Mouse (Mus musculus) heart, postnatal 0 days (tissue): ENCODE data around the gene Sprr4. TPM values are rescaled to one million over a fixed set of nuclear protein-coding genes. Genes with fewer than 3 reads are reported as not detected.

Experiments
- ATAC-seq: fragments of 200-750 bp; cut with Nextera tagmentation; 2 replicates; pipeline ENCODE4 v1.8.0; 2017; ENCODE audit warnings: low read depth, moderate number of reproducible peaks, moderate library complexity; ENCODE audit not compliant: insufficient read depth
- DNase-seq: peaks from one replicate; pipeline ENCODE4 v3.0.0-alpha.2; 2016; ENCODE audit warnings: low spot score
- H3K27ac ChIP-seq: fragments of 300-500 bp; sonication (generic); 2 replicates; pipeline ENCODE4 v1.5.1; 2014; ENCODE audit warnings: low read depth, mild to moderate bottlenecking
- H3K27me3 ChIP-seq: fragments of 300-500 bp; sonication (generic); 2 replicates; pipeline ENCODE4 v1.6.1; 2014; ENCODE audit warnings: low read length, mixed read lengths; ENCODE audit not compliant: control insufficient read depth, insufficient read depth
- H3K36me3 ChIP-seq: fragments of 300-500 bp; sonication (generic); replicated peaks from 2 replicates; pipeline ENCODE4 v1.6.1; 2014; ENCODE audit warnings: low read length, mixed read lengths; ENCODE audit not compliant: control insufficient read depth, insufficient read depth
- H3K4me1 ChIP-seq: fragments of 300-500 bp; sonication (generic); 2 replicates; pipeline ENCODE4 v1.6.1; 2014; ENCODE audit warnings: antibody characterized with exemption; ENCODE audit not compliant: control insufficient read depth, insufficient read depth
- H3K4me2 ChIP-seq: fragments of 300-500 bp; sonication (generic); 2 replicates; pipeline ENCODE4 v1.6.1; 2014; ENCODE audit warnings: low read depth, mild to moderate bottlenecking, low read length, moderate library complexity
- H3K4me3 ChIP-seq: fragments of 300-500 bp; sonication (generic); 2 replicates; pipeline ENCODE4 v1.5.1; 2014; ENCODE audit warnings: low read depth, low read length
- H3K9ac ChIP-seq: fragments of 300-500 bp; sonication (generic); replicated peaks from 2 replicates; pipeline ENCODE4 v1.6.1; 2014; ENCODE audit warnings: low read depth, low read length, mixed read lengths
- H3K9me3 ChIP-seq: fragments of 300-500 bp; sonication (generic); replicated peaks from 2 replicates; pipeline ENCODE4 v1.6.1; 2016; ENCODE audit warnings: low read length; ENCODE audit not compliant: control insufficient read depth
- CTCF ChIP-seq: IDR thresholded peaks from 2 replicates; pipeline ENCODE4 v1.5.1; 2016; ENCODE audit warnings: antibody characterized with exemption, control low read depth, low read depth
- EP300 ChIP-seq: IDR thresholded peaks from 2 replicates; pipeline ENCODE4 v1.6.1; 2016; ENCODE audit warnings: antibody characterized with exemption, low read depth
- WGBS: fragments of 180-500 bp; shearing (Covaris S2); extraction: QIAGEN DNeasy Blood & Tissue Kit; methylation state at CpG from one replicate; pipeline ENCODE4 v1.1.7; 2014; 5-methylcytosine and 5-hydroxymethylcytosine counted together
- polyA plus RNA-seq: library from polyadenylated mRNA; unstranded; fragments of >200 nt; fragmentation: Nextera tagmentation; extraction: Ambion mirVana; gene quantifications from 2 replicates; pipeline ENCODE4 v1.2.1, GENCODE M21; 2015
- total RNA-seq: library from RNA; depleted of rRNA; stranded (reverse); fragments of >200 nt; gene quantifications from 2 replicates; pipeline ENCODE4 v1.2.3, GENCODE M21; 2014; ENCODE audit warnings: low replicate concordance; rRNA removed

The Sprr4 gene
- total and polyA plus RNA-seq, 2 experiments from 2014 or later, result not detected

GRCm38 (mm10) chr3:92458620-92459019 lies 41.7 kb downstream of the Sprr4 start, which contains the start of gene Sprr3:
Gene Sprr3 (minus strand): TSS chr3:92458720.
- 55% methylated on average over 2 of the region's 2 CpGs for WGBS
- no peak within 1 kb of the TSS for H3K9ac ChIP-seq

GRCm38 (mm10) chr3:92455151-92455550 lies 45.1 kb downstream of the Sprr4 start:
- Histone ChIP-seq H3K36me3 (no peaks in the 10 kb centered on the region), H3K27ac (no peak overlapping the region), H3K4me2 (no peak overlapping the region), H3K4me1 (no peaks in the 10 kb centered on the region), H3K9me3 (no peaks in the 10 kb centered on the region), H3K4me3 (no peak overlapping the region), H3K9ac (no peak overlapping the region), H3K27me3 (no peaks in the 10 kb centered on the region)
- WGBS, result 51% methylated on average over 5 of the region's 5 CpGs
- no peak for TF ChIP-seq CTCF
- TF ChIP-seq EP300, result no peak
- ATAC-seq (no peak), DNase-seq (no peak)

More at GRCm38 (mm10) chr3:92458620-92459019, 41.7 kb downstream of the Sprr4 start, which contains the start of gene Sprr3:
- DNase-seq (no peak), ATAC-seq (no peak)
- no peak within 1 kb of the TSS for H3K4me3 ChIP-seq
- H3K4me2 ChIP-seq, result no peak within 1 kb of the TSS
- H3K27me3 ChIP-seq, result no peaks in the 10 kb centered on the region
- H3K9me3 ChIP-seq, result no peaks in the 10 kb centered on the region
- TF ChIP-seq EP300, result no peak
- no peaks in the 10 kb centered on the region for H3K4me1 ChIP-seq
- no peaks in the 10 kb centered on the region for H3K36me3 ChIP-seq
- no peak within 1 kb of the TSS for H3K27ac ChIP-seq

Other genes starting within 250 kb of the Sprr4 start
- gene Sprr2a3, start 215.1 kb downstream of the Sprr4 start, total RNA-seq, result 2.1 and 7.9 TPM in 2 replicates
- 0.34 and 0.72 TPM in 2 replicates for gene Sprr2a3, start 215.1 kb downstream of the Sprr4 start, polyA plus RNA-seq
- gene Sprr2b, start 183.9 kb downstream of the Sprr4 start, total RNA-seq, result not detected in 2 replicates
- 0.20 TPM in 1 of 2 replicates, not detected in the other for gene Sprr2b, start 183.9 kb downstream of the Sprr4 start, polyA plus RNA-seq
- not detected in 2 replicates for gene Sprr2d, start 161.4 kb downstream of the Sprr4 start, total RNA-seq
- gene Sprr2d, start 161.4 kb downstream of the Sprr4 start, polyA plus RNA-seq, result not detected in 2 replicates
- not detected in 2 replicates for gene Sprr2e, start 148.3 kb downstream of the Sprr4 start, total RNA-seq
- not detected in 2 replicates for gene Sprr2e, start 148.3 kb downstream of the Sprr4 start, polyA plus RNA-seq
- gene Sprr2f, start 135.3 kb downstream of the Sprr4 start, total RNA-seq, result not detected in 2 replicates
- not detected in 2 replicates for gene Sprr2f, start 135.3 kb downstream of the Sprr4 start, polyA plus RNA-seq
- not detected in 2 replicates for gene Sprr2h, start 114.8 kb downstream of the Sprr4 start, total RNA-seq
- gene Sprr2h, start 114.8 kb downstream of the Sprr4 start, polyA plus RNA-seq, result not detected in 2 replicates
- gene Sprr2i, start 92.5 kb downstream of the Sprr4 start, total RNA-seq, result not detected in 2 replicates
- gene Sprr2i, start 92.5 kb downstream of the Sprr4 start, polyA plus RNA-seq, result not detected in 2 replicates
- not detected in 2 replicates for gene Sprr2j-ps, start 82.4 kb downstream of the Sprr4 start, total RNA-seq
- gene Sprr2j-ps, start 82.4 kb downstream of the Sprr4 start, polyA plus RNA-seq, result not detected in 2 replicates
- 1.3 and 2.1 TPM in 2 replicates for gene Gm9774, start 71.1 kb downstream of the Sprr4 start, total RNA-seq
- gene Gm9774, start 71.1 kb downstream of the Sprr4 start, polyA plus RNA-seq, result 5.9 and 6.2 TPM in 2 replicates
- not detected in 2 replicates for gene Sprr2k, start 67.9 kb downstream of the Sprr4 start, total RNA-seq
- not detected in 2 replicates for gene Sprr2k, start 67.9 kb downstream of the Sprr4 start, polyA plus RNA-seq
- not detected in 2 replicates for gene Sprr1b, start 61.7 kb downstream of the Sprr4 start, total RNA-seq
- not detected in 2 replicates for gene Sprr1b, start 61.7 kb downstream of the Sprr4 start, polyA plus RNA-seq
- not detected in 2 replicates for gene Sprr3, start 41.8 kb downstream of the Sprr4 start, total RNA-seq
- gene Sprr3, start 41.8 kb downstream of the Sprr4 start, polyA plus RNA-seq, result not detected in 2 replicates
- 44.3 TPM in 1 of 2 replicates, not detected in the other for gene Sprr1a, start 14.6 kb downstream of the Sprr4 start, total RNA-seq
- 0.19 TPM in 2 replicates for gene Sprr1a, start 14.6 kb downstream of the Sprr4 start, polyA plus RNA-seq
- gene 2310046K23Rik, start 34.0 kb upstream of the Sprr4 start, total RNA-seq, result not detected in 2 replicates
- not detected in 2 replicates for gene 2310046K23Rik, start 34.0 kb upstream of the Sprr4 start, polyA plus RNA-seq
- gene Ivl, start 73.2 kb upstream of the Sprr4 start, total RNA-seq, result 6.4 TPM in 1 of 2 replicates, not detected in the other
- not detected in 2 replicates for gene Ivl, start 73.2 kb upstream of the Sprr4 start, polyA plus RNA-seq
- not detected in 2 replicates for gene Smcp, start 88.5 kb upstream of the Sprr4 start, total RNA-seq
- not detected in 2 replicates for gene Smcp, start 88.5 kb upstream of the Sprr4 start, polyA plus RNA-seq
- not detected in 2 replicates for gene 2210017I01Rik, start 107.0 kb upstream of the Sprr4 start, total RNA-seq
- not detected in 2 replicates for gene 2210017I01Rik, start 107.0 kb upstream of the Sprr4 start, polyA plus RNA-seq
- gene Lce6a, start 121.2 kb upstream of the Sprr4 start, total RNA-seq, result not detected in 2 replicates
- not detected in 2 replicates for gene Lce6a, start 121.2 kb upstream of the Sprr4 start, polyA plus RNA-seq
- not detected in 2 replicates for gene Lce1a1, start 147.8 kb upstream of the Sprr4 start, total RNA-seq
- not detected in 2 replicates for gene Lce1a1, start 147.8 kb upstream of the Sprr4 start, polyA plus RNA-seq
- not detected in 2 replicates for gene Lce1b, start 156.4 kb upstream of the Sprr4 start, total RNA-seq
- not detected in 2 replicates for gene Lce1b, start 156.4 kb upstream of the Sprr4 start, polyA plus RNA-seq
- not detected in 2 replicates for gene Lce1a2, start 169.8 kb upstream of the Sprr4 start, total RNA-seq
- gene Lce1a2, start 169.8 kb upstream of the Sprr4 start, polyA plus RNA-seq, result not detected in 2 replicates
- gene Lce1c, start 178.8 kb upstream of the Sprr4 start, total RNA-seq, result not detected in 2 replicates
- gene Lce1c, start 178.8 kb upstream of the Sprr4 start, polyA plus RNA-seq, result not detected in 2 replicates
- gene Lce1d, start 186.7 kb upstream of the Sprr4 start, total RNA-seq, result not detected in 2 replicates
- gene Lce1d, start 186.7 kb upstream of the Sprr4 start, polyA plus RNA-seq, result not detected in 2 replicates
- not detected in 2 replicates for gene Lce1e, start 208.6 kb upstream of the Sprr4 start, total RNA-seq
- not detected in 2 replicates for gene Lce1e, start 208.6 kb upstream of the Sprr4 start, polyA plus RNA-seq
- gene Lce1f, start 219.9 kb upstream of the Sprr4 start, total RNA-seq, result not detected in 2 replicates
- gene Lce1f, start 219.9 kb upstream of the Sprr4 start, polyA plus RNA-seq, result not detected in 2 replicates
- gene Gm38119, start 238.6 kb upstream of the Sprr4 start, total RNA-seq, result not detected in 2 replicates
- gene Gm38119, start 238.6 kb upstream of the Sprr4 start, polyA plus RNA-seq, result not detected in 2 replicates